Mouse (Mus musculus): ENCODE measurements around the gene Clmn. TPM values are rescaled to one million over a fixed set of nuclear protein-coding genes. Genes with fewer than 3 reads are reported as not detected.

The Clmn gene
- 5.0 and 5.1 TPM in 2 replicates for polyA plus RNA-seq (2015; fragmentation: Nextera tagmentation; extraction: Ambion mirVana)

DNA sequence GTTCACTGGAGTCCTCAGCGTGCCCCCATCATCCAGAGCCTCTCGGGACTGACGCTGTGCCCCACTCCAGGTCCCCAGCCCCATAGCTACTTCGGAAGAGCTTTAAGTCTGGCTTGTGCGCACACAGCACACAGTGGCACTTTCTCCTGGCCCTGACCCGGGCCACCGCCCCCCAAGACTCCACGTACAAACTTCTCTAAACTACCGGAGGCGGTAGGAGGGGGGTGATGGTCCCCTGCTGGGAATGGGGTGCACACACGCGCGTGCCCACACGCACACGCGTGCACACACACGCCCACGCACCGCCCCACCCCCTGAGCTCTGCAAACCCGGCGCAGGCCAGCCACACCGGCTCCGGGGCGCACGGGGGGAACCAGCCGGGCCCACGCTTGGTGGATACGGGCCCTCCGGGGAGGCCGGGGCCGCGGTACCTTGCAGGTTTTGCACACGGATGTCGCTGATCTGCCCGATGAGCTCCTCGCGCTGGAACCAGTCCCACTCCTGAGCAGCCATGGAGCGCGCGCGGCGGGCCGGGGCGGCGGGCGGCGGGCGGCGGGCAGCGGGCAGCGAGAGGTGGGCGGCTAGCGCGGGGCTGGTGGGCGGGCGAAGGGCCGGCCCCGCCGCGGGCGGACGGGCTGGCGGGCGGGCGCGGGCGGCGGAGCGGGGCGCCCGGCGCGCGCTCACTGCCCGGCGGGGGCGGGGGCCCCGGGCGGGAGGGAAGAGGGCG, at the start of gene Clmn:
TSS of gene Clmn (minus strand) at position 638 of the 727 bp plus-strand sequence.
- under 1% methylated on average over 40 of the region's 80 CpGs for WGBS

GRCm38 (mm10) chr12:104912990-104913389, 48.1 kb upstream of the Clmn start:
- Histone ChIP-seq H3K4me2 (replicated peaks; ENCODE audit: low read depth, low read length) (no peak overlapping the region), H3K4me1 (ENCODE audit: insufficient read depth, low read length) (peaks cover 30% of the 10 kb centered on the region), H3K9ac (replicated peaks; ENCODE audit: low read length) (no peak overlapping the region), H3K4me3 (ENCODE audit: low read length) (no peak overlapping the region), H3K27me3 (ENCODE audit: insufficient read depth, low read length) (no peaks in the 10 kb centered on the region), H3K9me3 (ENCODE audit: low read length) (no peaks in the 10 kb centered on the region), H3K27ac (ENCODE audit: low read length) (peak overlapping the region; percentile 61; the same call in 1 of the 2 replicates), H3K36me3 (ENCODE audit: insufficient read depth, low read length) (no peaks in the 10 kb centered on the region)
- WGBS: 49% methylated on average over 3 of the region's 3 CpGs
- ATAC-seq (ENCODE audit: low FRiP score, low TSS enrichment): peak; percentile 50

More for the DNA sequence above, at the start of gene Clmn:
- Histone ChIP-seq H3K27ac (ENCODE audit: low read length) (peak within 1 kb of the TSS; percentile 82), H3K36me3 (ENCODE audit: insufficient read depth, low read length) (no peaks in the 10 kb centered on the region), H3K4me1 (ENCODE audit: insufficient read depth, low read length) (peaks cover 18% of the 10 kb centered on the region), H3K4me3 (ENCODE audit: low read length) (peak within 1 kb of the TSS; percentile 82), H3K9ac (replicated peaks; ENCODE audit: low read length) (peak within 1 kb of the TSS; percentile 90), H3K27me3 (ENCODE audit: insufficient read depth, low read length) (no peaks in the 10 kb centered on the region), H3K9me3 (ENCODE audit: low read length) (peaks cover 4% of the 10 kb centered on the region; the same call in 1 of the 2 replicates), H3K4me2 (replicated peaks; ENCODE audit: low read depth, low read length) (peak within 1 kb of the TSS; percentile 95)
- peak; percentile 46; the same call in 1 of the 2 replicates for ATAC-seq (ENCODE audit: low FRiP score, low TSS enrichment)

- no peak overlapping the region for H3K4me2 ChIP-seq (replicated peaks; ENCODE audit: low read depth, low read length)
- ATAC-seq (ENCODE audit: low FRiP score, low TSS enrichment): no peak
- H3K27ac ChIP-seq (ENCODE audit: low read length): peak overlapping the region; percentile 61; the same call in 1 of the 2 replicates
- no peak overlapping the region for H3K4me3 ChIP-seq (ENCODE audit: low read length)
- H3K9ac ChIP-seq (replicated peaks; ENCODE audit: low read length): no peak overlapping the region
- no peaks in the 10 kb centered on the region for H3K27me3 ChIP-seq (ENCODE audit: insufficient read depth, low read length)
- H3K4me1 ChIP-seq (ENCODE audit: insufficient read depth, low read length): peaks cover 31% of the 10 kb centered on the region
- WGBS: 47% methylated on average over 10 of the region's 10 CpGs
- no peaks in the 10 kb centered on the region for H3K9me3 ChIP-seq (ENCODE audit: low read length)
- no peaks in the 10 kb centered on the region for H3K36me3 ChIP-seq (ENCODE audit: insufficient read depth, low read length)
Observed at GRCm38 (mm10) chr12:104912281-104912933, 47.5 kb upstream of the Clmn start.

DNA sequence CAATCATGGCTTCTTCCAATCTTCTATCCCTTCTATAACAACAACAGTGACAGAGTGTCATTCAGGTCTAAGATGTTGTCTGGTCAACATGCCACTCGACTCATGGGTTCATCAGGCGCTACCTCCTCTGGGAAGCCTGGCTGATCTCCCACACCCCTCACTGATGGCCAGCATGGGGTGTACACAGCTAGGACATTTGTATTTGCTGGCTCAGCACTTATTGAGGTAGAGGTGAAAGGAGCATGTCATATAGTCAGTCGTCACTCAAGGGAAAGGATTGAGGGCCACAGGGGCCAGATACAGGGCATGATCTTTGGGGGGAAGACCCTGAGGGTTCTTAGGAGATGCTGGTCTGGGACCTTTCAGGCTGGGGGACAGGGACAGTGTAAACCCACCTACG, 44.9 kb upstream of the Clmn start:
- Histone ChIP-seq H3K27me3 (ENCODE audit: insufficient read depth, low read length) (no peaks in the 10 kb centered on the region), H3K27ac (ENCODE audit: low read length) (no peak overlapping the region), H3K4me2 (replicated peaks; ENCODE audit: low read depth, low read length) (no peak overlapping the region), H3K4me3 (ENCODE audit: low read length) (no peak overlapping the region), H3K36me3 (ENCODE audit: insufficient read depth, low read length) (no peaks in the 10 kb centered on the region), H3K4me1 (ENCODE audit: insufficient read depth, low read length) (peaks cover 31% of the 10 kb centered on the region), H3K9ac (replicated peaks; ENCODE audit: low read length) (no peak overlapping the region), H3K9me3 (ENCODE audit: low read length) (no peaks in the 10 kb centered on the region)
- no peak for ATAC-seq (ENCODE audit: low FRiP score, low TSS enrichment)
- 86% methylated on average over 4 of the region's 4 CpGs for WGBS

DNA sequence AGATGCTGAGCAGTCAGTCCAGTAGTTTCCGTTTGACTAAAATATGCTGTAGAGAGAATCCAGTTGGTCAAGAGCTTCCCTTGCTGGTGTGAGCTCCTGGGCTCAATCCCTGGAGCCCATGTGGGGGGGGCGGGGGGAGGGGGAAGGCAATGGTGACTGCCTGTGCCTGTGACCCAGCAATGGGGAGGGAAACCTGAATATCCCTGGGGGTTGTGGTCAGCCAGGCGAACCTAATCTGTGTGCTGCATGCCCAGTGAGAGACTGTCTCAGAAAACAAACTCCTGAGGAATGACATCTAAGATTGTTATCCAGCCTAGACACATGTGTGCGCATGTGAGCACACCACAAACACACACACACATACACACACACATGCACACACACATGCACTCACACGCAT, 44.1 kb upstream of the Clmn start:
- Histone ChIP-seq H3K27ac (ENCODE audit: low read length) (no peak overlapping the region), H3K36me3 (ENCODE audit: insufficient read depth, low read length) (no peaks in the 10 kb centered on the region), H3K4me3 (ENCODE audit: low read length) (no peak overlapping the region), H3K4me2 (replicated peaks; ENCODE audit: low read depth, low read length) (no peak overlapping the region), H3K9ac (replicated peaks; ENCODE audit: low read length) (no peak overlapping the region), H3K9me3 (ENCODE audit: low read length) (no peaks in the 10 kb centered on the region), H3K27me3 (ENCODE audit: insufficient read depth, low read length) (no peaks in the 10 kb centered on the region), H3K4me1 (ENCODE audit: insufficient read depth, low read length) (peaks cover 39% of the 10 kb centered on the region)
- 51% methylated on average over 5 of the region's 5 CpGs for WGBS
- no peak for ATAC-seq (ENCODE audit: low FRiP score, low TSS enrichment)

DNA sequence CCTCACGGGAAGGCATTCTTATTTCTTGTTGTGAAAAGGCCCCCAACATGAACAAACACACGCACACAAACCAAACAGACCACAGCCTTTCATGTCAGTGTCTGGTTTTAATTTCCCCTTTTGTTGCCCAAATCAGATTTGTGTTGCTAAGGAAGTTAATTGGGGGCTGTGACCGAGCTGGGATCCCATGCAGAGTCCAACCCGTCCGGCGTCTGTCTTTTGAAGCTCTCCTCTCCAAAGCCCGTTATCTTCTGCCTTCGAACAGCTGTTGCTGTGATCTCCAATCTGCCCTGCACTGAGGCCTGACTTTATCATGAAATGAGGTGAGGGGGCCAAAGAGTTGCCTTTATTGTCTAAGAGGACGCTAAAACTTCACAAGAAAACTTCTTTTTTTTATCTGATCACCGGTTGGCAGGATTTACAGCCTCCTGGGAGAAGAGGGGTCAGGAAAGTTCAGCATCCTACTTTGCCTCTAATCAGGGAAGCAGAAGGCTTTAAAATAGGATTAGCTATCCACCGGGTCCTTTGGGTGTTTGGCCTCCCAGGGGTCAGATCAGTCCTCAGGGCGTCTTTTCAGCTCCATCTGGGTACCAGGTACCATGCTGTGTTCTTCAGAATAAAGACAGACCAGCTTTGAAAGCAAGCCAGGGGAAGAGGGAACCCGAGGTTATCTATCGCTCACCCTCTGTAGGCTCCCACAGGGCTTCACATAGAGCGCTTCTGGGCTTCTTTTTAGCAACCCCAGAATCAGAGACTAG, 43.3 kb upstream of the Clmn start:
- no peak overlapping the region for H3K4me3 ChIP-seq (ENCODE audit: low read length)
- H3K36me3 ChIP-seq (ENCODE audit: insufficient read depth, low read length): no peaks in the 10 kb centered on the region
- WGBS: 19% methylated on average over 15 of the region's 15 CpGs
- no peaks in the 10 kb centered on the region for H3K9me3 ChIP-seq (ENCODE audit: low read length)
- no peak overlapping the region for H3K27ac ChIP-seq (ENCODE audit: low read length)
- no peaks in the 10 kb centered on the region for H3K27me3 ChIP-seq (ENCODE audit: insufficient read depth, low read length)
- no peak overlapping the region for H3K4me2 ChIP-seq (replicated peaks; ENCODE audit: low read depth, low read length)
- H3K9ac ChIP-seq (replicated peaks; ENCODE audit: low read length): no peak overlapping the region
- peaks cover 40% of the 10 kb centered on the region for H3K4me1 ChIP-seq (ENCODE audit: insufficient read depth, low read length)
- ATAC-seq (ENCODE audit: low FRiP score, low TSS enrichment): no peak

DNA sequence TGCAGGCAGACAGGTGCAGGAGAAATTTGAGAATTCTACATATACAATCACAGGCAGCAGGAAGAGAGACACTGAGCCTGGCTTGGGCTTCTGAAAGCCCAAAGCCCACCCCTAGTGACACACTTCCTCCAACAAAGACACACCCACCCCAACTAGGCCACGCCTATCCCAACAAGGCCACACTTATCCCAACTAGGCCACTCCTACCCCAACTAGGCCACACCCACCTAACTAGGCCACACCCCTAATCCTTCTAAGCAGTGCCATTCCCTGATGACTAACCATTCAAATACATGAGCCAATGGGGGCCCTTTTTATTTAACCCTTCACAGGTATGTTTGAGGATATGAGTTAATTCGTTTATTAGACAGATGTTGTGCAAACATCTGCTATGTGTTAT, 42.3 kb upstream of the Clmn start:
- Histone ChIP-seq H3K4me2 (replicated peaks; ENCODE audit: low read depth, low read length) (no peak overlapping the region), H3K36me3 (ENCODE audit: insufficient read depth, low read length) (no peaks in the 10 kb centered on the region), H3K4me1 (ENCODE audit: insufficient read depth, low read length) (peaks cover 29% of the 10 kb centered on the region), H3K9ac (replicated peaks; ENCODE audit: low read length) (no peak overlapping the region), H3K27me3 (ENCODE audit: insufficient read depth, low read length) (no peaks in the 10 kb centered on the region), H3K9me3 (ENCODE audit: low read length) (no peaks in the 10 kb centered on the region), H3K4me3 (ENCODE audit: low read length) (no peak overlapping the region), H3K27ac (ENCODE audit: low read length) (no peak overlapping the region)
- WGBS: 94% methylated on average over 2 of the region's 2 CpGs
- ATAC-seq (ENCODE audit: low FRiP score, low TSS enrichment): no peak

DNA sequence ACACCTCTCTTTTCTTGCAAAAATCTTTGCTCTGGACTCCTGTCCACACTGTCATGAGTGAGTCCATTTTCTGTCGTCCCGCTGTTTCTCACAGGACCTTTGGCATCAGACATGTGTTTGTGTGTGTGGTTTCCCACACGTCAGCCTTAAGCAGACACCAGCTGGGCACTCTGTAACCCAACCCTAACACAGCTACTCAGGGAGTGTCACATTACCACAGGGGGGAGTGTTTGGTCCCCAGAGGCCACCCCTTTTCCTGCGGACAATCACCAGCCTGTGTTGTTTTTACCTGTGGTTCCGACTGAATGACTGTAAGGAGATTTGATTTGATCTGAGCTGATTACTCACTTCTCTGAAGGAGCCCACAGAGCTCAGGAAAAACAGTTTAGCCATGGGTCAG, 39.3 kb upstream of the Clmn start:
- no peaks in the 10 kb centered on the region for H3K9me3 ChIP-seq (ENCODE audit: low read length)
- 7% methylated on average over 5 of the region's 5 CpGs for WGBS
- H3K4me3 ChIP-seq (ENCODE audit: low read length): no peak overlapping the region
- no peak overlapping the region; the same call in 1 of the 2 replicates for H3K9ac ChIP-seq (replicated peaks; ENCODE audit: low read length)
- no peaks in the 10 kb centered on the region for H3K27me3 ChIP-seq (ENCODE audit: insufficient read depth, low read length)
- H3K27ac ChIP-seq (ENCODE audit: low read length): peak overlapping the region; percentile 85
- peak; percentile 87 for ATAC-seq (ENCODE audit: low FRiP score, low TSS enrichment)
- no peaks in the 10 kb centered on the region for H3K36me3 ChIP-seq (ENCODE audit: insufficient read depth, low read length)
- H3K4me2 ChIP-seq (replicated peaks; ENCODE audit: low read depth, low read length): no peak overlapping the region
- peaks cover 41% of the 10 kb centered on the region for H3K4me1 ChIP-seq (ENCODE audit: insufficient read depth, low read length)

GRCm38 (mm10) chr12:104902392-104903053, 37.6 kb upstream of the Clmn start:
- Histone ChIP-seq H3K27me3 (ENCODE audit: insufficient read depth, low read length) (no peaks in the 10 kb centered on the region), H3K36me3 (ENCODE audit: insufficient read depth, low read length) (no peaks in the 10 kb centered on the region), H3K9ac (replicated peaks; ENCODE audit: low read length) (no peak overlapping the region), H3K4me1 (ENCODE audit: insufficient read depth, low read length) (peaks cover 30% of the 10 kb centered on the region), H3K4me3 (ENCODE audit: low read length) (no peak overlapping the region), H3K9me3 (ENCODE audit: low read length) (no peaks in the 10 kb centered on the region), H3K27ac (ENCODE audit: low read length) (no peak overlapping the region), H3K4me2 (replicated peaks; ENCODE audit: low read depth, low read length) (no peak overlapping the region)
- no peak for ATAC-seq (ENCODE audit: low FRiP score, low TSS enrichment)
- WGBS: 79% methylated on average over 13 of the region's 13 CpGs
